Mouse (Mus musculus) heart, embryonic 11.5 days (tissue): Measurements from ENCODE around the gene Ap2a2. TPM values are rescaled to one million over a fixed set of nuclear protein-coding genes. Genes with fewer than 3 reads are reported as not detected.
A peak's percentile ranks its signal among the peaks of the same experiment; 100 is the strongest.
"Not testable (repeated sequence)": the region's sequence is repeated elsewhere in the genome, so short reads cannot be mapped to it uniquely, and the experiment has no call there.

Experiments used
- ATAC-seq: fragments of 200-750 bp; cut with Nextera tagmentation; replicated peaks from 2 replicates; pipeline ENCODE4 v1.8.0; 2017; ENCODE audit warnings: moderate library complexity; ENCODE audit not compliant: insufficient number of reproducible peaks, low FRiP score, low TSS enrichment
- H3K27ac ChIP-seq: fragments of 300-500 bp; sonication (generic); 2 replicates; pipeline ENCODE4 v1.5.1; 2014; ENCODE audit warnings: mild to moderate bottlenecking, low read depth, low read length
- H3K27me3 ChIP-seq: fragments of 300-500 bp; sonication (generic); 2 replicates; pipeline ENCODE4 v1.6.1; 2014; ENCODE audit warnings: mild to moderate bottlenecking, low read length, mixed read lengths; ENCODE audit not compliant: control insufficient read depth, insufficient read depth
- H3K36me3 ChIP-seq: fragments of 300-500 bp; sonication (generic); 2 replicates; pipeline ENCODE4 v1.6.1; 2014; ENCODE audit warnings: mild to moderate bottlenecking, low read length, moderate library complexity, mixed read lengths; ENCODE audit not compliant: control insufficient read depth, insufficient read depth
- H3K4me1 ChIP-seq: fragments of 300-500 bp; sonication (generic); 2 replicates; pipeline ENCODE4 v1.6.1; 2014; ENCODE audit warnings: low read length; ENCODE audit not compliant: control insufficient read depth, insufficient read depth
- H3K4me2 ChIP-seq: fragments of 300-500 bp; sonication (generic); 2 replicates; pipeline ENCODE4 v1.6.1; 2014; ENCODE audit warnings: mild to moderate bottlenecking, moderate library complexity
- H3K4me3 ChIP-seq: fragments of 300-500 bp; sonication (generic); 2 replicates; pipeline ENCODE4 v1.5.1; 2014; ENCODE audit warnings: low read depth, low read length
- H3K9ac ChIP-seq: fragments of 300-500 bp; sonication (generic); 2 replicates; pipeline ENCODE4 v1.6.1; 2014; ENCODE audit warnings: mild to moderate bottlenecking, low read depth, low read length, moderate library complexity
- H3K9me3 ChIP-seq: fragments of 300-500 bp; sonication (generic); replicated peaks from 2 replicates; pipeline ENCODE4 v1.6.1; 2016; ENCODE audit warnings: low read length; ENCODE audit not compliant: control insufficient read depth
- WGBS: fragments of 180-500 bp; shearing (Covaris S2); extraction: QIAGEN DNeasy Blood & Tissue Kit; methylation state at CpG from one replicate; pipeline ENCODE4 v1.1.7; 2014; ENCODE audit not compliant: insufficient replicate concordance; 5-methylcytosine and 5-hydroxymethylcytosine counted together
- polyA plus RNA-seq: library from polyadenylated mRNA; unstranded; fragments of >200 nt; fragmentation: Nextera tagmentation; extraction: Ambion mirVana; gene quantifications from 2 replicates; pipeline ENCODE4 v1.2.1, GENCODE M21; 2014

Ap2a2 gene
- polyA plus RNA-seq, 1 experiment from 2014 or later: 53.0 TPM

DNA sequence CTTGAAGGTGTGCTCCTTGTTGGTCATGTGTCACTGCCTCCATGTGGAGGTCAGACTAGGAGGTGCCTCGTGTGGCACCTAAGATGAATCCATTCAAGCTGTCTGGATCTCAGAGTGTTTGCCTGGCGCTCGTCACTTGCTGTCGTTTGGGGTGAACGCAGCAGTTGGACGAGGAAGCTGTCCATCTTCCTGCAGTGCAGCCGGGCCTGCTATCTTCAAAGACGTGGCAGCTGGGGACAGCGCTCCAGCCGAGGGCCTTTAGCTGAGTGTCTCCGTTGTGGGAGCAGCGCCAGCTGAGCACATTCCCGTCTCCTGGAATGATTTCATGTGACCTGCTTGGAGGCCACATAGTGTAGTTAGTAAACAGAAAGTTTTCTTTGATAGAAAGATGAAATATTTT, 50.8 kb downstream of the Ap2a2 start:
- H3K4me2 ChIP-seq: no peak overlapping the region
- H3K9me3 ChIP-seq: no peaks in the 10 kb centered on the region
- H3K4me3 ChIP-seq: no peak overlapping the region
- H3K36me3 ChIP-seq: peaks cover 11% of the 10 kb centered on the region
- ATAC-seq: no peak
- no peak overlapping the region for H3K9ac ChIP-seq
- H3K4me1 ChIP-seq: peaks cover 11% of the 10 kb centered on the region
- H3K27ac ChIP-seq: no peak overlapping the region
- H3K27me3 ChIP-seq: no peaks in the 10 kb centered on the region
- 38% methylated on average over 13 of the region's 13 CpGs for WGBS

DNA sequence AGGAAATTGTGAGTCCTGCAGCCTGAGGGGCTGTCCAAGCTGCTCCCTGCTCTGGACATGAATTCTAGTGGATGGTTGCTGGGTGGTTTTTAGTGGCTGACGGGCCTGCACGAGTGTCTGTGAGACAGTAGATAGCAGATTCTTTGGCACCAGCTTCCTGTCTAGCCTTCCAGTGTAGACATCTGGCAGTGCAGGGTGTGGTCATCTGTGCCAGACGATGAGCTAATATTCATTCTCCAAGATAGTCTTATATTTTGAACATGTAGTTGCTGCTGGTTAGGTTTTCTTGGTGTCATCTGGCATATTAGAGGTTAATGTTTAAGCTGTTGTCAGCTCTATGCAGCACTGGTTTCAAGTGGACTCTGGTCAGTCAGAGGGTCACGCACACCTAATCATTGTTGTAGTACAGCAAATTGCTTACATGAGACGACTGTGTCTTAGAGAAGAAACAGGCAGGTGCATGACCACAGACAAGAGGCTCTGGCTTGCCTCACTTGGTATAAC, 52.4 kb downstream of the Ap2a2 start:
- Histone ChIP-seq H3K36me3 (peaks cover 17% of the 10 kb centered on the region), H3K9me3 (no peaks in the 10 kb centered on the region), H3K4me1 (peaks cover 11% of the 10 kb centered on the region), H3K4me2 (no peak overlapping the region), H3K27me3 (no peaks in the 10 kb centered on the region), H3K4me3 (no peak overlapping the region), H3K9ac (0 out of 2 replicates have a peak overlapping the region, but pooled peaks have one; percentile 22), H3K27ac (no peak overlapping the region)
- no peak for ATAC-seq
- WGBS: 59% methylated on average over 5 of the region's 5 CpGs

- H3K9ac ChIP-seq: no peak overlapping the region
- no peak overlapping the region for H3K4me2 ChIP-seq
- ATAC-seq: no peak
- no peak overlapping the region for H3K4me3 ChIP-seq
- H3K4me1 ChIP-seq: no peaks in the 10 kb centered on the region
- no peaks in the 10 kb centered on the region for H3K27me3 ChIP-seq
- WGBS: 69% methylated on average over 2 of the region's 2 CpGs
- H3K36me3 ChIP-seq: peaks cover 22% of the 10 kb centered on the region
- no peak overlapping the region for H3K27ac ChIP-seq
- no peaks in the 10 kb centered on the region for H3K9me3 ChIP-seq
Measured at GRCm38 (mm10) chr7:141624214-141624613, 62.2 kb downstream of the Ap2a2 start.

DNA sequence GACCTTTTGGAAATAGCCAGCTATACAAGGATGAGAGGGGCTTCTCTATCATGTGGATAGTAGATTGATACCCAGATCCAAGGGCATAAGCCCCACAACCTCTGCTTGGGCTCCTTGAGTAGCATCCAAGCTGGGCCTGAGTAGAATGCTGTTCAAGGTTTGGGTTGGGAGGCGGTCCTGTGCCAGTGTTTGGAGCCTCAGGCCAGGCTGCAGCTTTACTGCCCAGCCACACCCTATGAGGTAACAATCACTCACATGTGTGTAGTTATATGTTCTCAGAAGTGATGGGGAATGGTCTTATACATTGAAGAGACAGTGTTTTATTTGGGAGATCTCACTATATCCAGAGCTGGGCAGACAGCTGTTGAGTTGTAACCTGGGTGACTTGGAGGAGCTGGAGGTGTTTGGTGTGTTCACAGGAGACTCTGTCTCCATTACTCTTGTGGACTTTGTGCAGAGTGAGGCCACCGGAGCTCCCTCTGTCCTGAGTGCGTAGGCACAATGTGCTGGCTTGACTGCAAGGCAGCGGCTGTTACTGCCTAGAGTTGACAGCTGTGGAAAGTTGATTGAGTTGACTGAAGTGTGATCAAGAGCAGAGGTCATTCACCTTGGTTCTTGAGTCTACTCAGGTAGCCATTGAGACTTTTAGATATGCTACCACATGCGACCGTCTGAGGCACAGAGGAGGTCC, 63.3 kb downstream of the Ap2a2 start:
- Histone ChIP-seq H3K9me3 (no peaks in the 10 kb centered on the region), H3K4me2 (no peak overlapping the region), H3K27ac (no peak overlapping the region), H3K4me1 (no peaks in the 10 kb centered on the region), H3K36me3 (peaks cover 26% of the 10 kb centered on the region), H3K4me3 (no peak overlapping the region), H3K9ac (no peak overlapping the region), H3K27me3 (no peaks in the 10 kb centered on the region)
- 77% methylated on average over 6 of the region's 6 CpGs for WGBS
- ATAC-seq: no peak

DNA sequence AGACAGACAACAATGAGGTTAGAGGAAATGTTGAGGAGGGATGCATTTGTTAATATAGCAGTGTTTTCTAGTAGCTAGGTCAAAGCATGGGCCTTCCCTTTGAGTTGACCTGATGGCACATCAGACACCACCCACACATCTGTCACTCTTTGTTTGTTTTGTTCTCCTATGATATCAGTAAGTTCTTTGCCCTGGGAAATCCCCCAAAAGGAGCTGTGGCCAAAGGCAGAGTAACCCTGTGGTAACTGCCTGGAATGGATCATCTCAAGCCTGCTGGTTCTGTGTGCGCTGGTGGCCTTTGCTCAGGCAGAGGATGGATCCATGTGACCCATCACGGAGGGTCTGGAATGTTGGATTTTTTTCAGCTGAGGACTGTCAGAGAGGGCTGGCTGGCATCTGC, 66.0 kb downstream of the Ap2a2 start:
- H3K4me1 ChIP-seq: no peaks in the 10 kb centered on the region
- H3K36me3 ChIP-seq: peaks cover 22% of the 10 kb centered on the region
- H3K27ac ChIP-seq: no peak overlapping the region
- no peaks in the 10 kb centered on the region for H3K27me3 ChIP-seq
- no peak overlapping the region for H3K4me2 ChIP-seq
- H3K4me3 ChIP-seq: no peak overlapping the region
- no peaks in the 10 kb centered on the region for H3K9me3 ChIP-seq
- WGBS: 67% methylated on average over 2 of the region's 2 CpGs
- no peak for ATAC-seq
- H3K9ac ChIP-seq: no peak overlapping the region

- ATAC-seq: no peak
- H3K9ac ChIP-seq: no peak overlapping the region
Measured at GRCm38 (mm10) chr7:141629241-141629640, 67.3 kb downstream of the Ap2a2 start.

DNA sequence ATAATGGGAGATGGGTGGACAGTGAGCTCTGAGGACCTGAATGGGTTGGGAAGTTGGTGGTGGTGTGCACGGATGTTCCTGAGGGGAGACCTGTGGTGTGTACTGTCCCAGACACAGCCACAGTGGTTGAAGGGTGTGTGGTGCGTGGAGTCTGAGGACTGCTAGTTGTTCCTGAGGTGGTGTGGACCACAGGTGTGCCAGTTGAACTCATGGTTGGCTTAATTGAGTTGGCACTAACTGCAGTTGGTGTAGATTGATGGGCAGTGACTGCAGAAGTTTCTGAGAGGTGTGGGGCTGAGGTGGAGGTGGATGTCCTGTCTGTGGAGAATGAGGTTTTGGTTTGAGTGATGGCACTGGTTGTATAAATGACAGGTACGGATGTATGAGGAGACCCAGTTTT, 76.1 kb downstream of the Ap2a2 start:
- H3K4me1 ChIP-seq, H3K36me3 ChIP-seq, H3K9ac ChIP-seq, H3K9me3 ChIP-seq, H3K4me3 ChIP-seq, H3K4me2 ChIP-seq, H3K27ac ChIP-seq, H3K27me3 ChIP-seq: not testable (repeated sequence)
- peak; percentile 51 for ATAC-seq
- WGBS: 98% methylated on average over 1 of the region's 3 CpGs

More at GRCm38 (mm10) chr7:141629241-141629640, 67.3 kb downstream of the Ap2a2 start:
- Histone ChIP-seq H3K27ac (no peak overlapping the region), H3K4me2 (no peak overlapping the region), H3K4me3 (no peak overlapping the region), H3K27me3 (no peaks in the 10 kb centered on the region), H3K9me3 (no peaks in the 10 kb centered on the region), H3K4me1 (no peaks in the 10 kb centered on the region), H3K36me3 (peaks cover 22% of the 10 kb centered on the region)
- 93% methylated on average over 3 of the region's 3 CpGs for WGBS

DNA sequence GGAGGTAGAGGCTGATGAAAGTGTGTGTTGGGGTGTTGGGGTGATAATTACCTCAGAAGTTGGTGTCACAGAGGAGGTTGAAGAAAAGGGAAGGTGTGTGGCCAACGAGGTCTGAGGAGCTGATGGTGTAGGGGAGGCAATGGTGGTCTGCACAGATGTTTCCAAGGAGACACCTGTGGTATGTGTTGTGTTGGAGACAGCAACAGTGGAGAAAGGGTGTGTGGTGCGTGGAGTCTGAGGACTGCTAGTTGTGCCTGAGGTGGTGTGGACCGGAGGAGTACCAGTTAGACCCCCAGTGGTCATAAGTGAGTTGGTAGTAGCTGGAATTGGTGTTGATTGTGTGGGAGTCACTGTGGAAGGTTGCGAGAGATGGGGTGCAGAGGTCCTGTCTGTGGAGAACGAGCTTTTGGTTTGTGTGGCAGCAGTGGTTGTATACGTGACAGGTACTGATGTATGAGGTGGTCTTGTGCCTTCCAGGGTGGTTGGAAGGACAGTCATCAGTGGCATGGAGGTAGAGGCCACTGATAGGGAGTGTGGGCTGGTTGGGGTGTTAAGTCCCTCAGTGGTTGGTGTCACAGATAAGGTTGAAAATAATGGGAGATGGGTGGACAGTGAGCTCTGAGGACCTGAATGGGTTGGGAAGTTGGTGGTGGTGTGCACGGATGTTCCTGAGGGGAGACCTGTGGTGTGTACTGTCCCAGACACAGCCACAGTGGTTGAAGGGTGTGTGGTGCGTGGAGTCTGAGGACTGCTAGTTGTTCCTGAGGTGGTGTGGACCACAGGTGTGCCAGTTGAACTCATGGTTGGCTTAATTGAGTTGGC, 76.8 kb downstream of the Ap2a2 start:
- not testable (repeated sequence) for H3K4me1 ChIP-seq, H3K9ac ChIP-seq, H3K27ac ChIP-seq, H3K27me3 ChIP-seq, H3K4me3 ChIP-seq, H3K36me3 ChIP-seq, H3K4me2 ChIP-seq, H3K9me3 ChIP-seq
- peak; percentile 62 for ATAC-seq
- WGBS: 85% methylated on average over 5 of the region's 8 CpGs
